Mouse (Mus musculus) CH12.LX (cell line): ENCODE measurements around the gene Pik3ca.

ENCODE experiments used
- CHD2 ChIP-seq: IDR thresholded peaks from 2 replicates; pipeline ENCODE4 v1.6.1; 2011; ENCODE audit warnings: low read length, improper control_type of control experiment
- POLR2AphosphoS2 ChIP-seq: IDR thresholded peaks from 2 replicates; pipeline ENCODE4 v1.6.1; 2011; ENCODE audit warnings: low read depth, low read length, improper control_type of control experiment

- TF ChIP-seq CHD2 (no peak), POLR2AphosphoS2 (no peak)
Observed at GRCm38 (mm10) chr3:32361221-32361620, 36.2 kb upstream of the Pik3ca start.
